Mouse (Mus musculus) thymus, adult 2 months (tissue): ENCODE results near the gene Tyms. TPM values are rescaled to one million over a fixed set of nuclear protein-coding genes. Genes with fewer than 3 reads are reported as not detected.
"Not testable (repeated sequence)": the region's sequence is repeated elsewhere in the genome, so short reads cannot be mapped to it uniquely, and the experiment has no call there.

Experiments used
- DNase-seq: peaks from one replicate; pipeline ENCODE4 v3.0.0; 2021
- H3K27ac ChIP-seq: fragments of 200-500 bp; 2 replicates; pipeline ENCODE4 v1.5.1; 2012; ENCODE audit warnings: low read length, control low read depth; ENCODE audit not compliant: control insufficient read depth, insufficient read depth
- H3K27me3 ChIP-seq: fragments of 200-500 bp; 2 replicates; pipeline ENCODE4 v1.6.1; 2012; ENCODE audit warnings: mild to moderate bottlenecking, low read length, moderate library complexity, mixed read lengths; ENCODE audit not compliant: control insufficient read depth, insufficient read depth
- H3K36me3 ChIP-seq: fragments of 200-500 bp; 2 replicates; pipeline ENCODE4 v1.6.1; 2012; ENCODE audit warnings: mild to moderate bottlenecking, low read length, moderate library complexity; ENCODE audit not compliant: control insufficient read depth, insufficient read depth
- H3K4me1 ChIP-seq: fragments of 200-500 bp; replicated peaks from 2 replicates; pipeline ENCODE4 v1.6.1; 2012; ENCODE audit warnings: low read length; ENCODE audit not compliant: control insufficient read depth, insufficient read depth
- H3K4me3 ChIP-seq: fragments of 200-500 bp; 2 replicates; pipeline ENCODE4 v1.5.1; 2012; ENCODE audit warnings: mild to moderate bottlenecking, low read length, control low read depth, moderate library complexity; ENCODE audit not compliant: control insufficient read depth, insufficient read depth
- CTCF ChIP-seq: fragments of 200-500 bp; IDR thresholded peaks from 2 replicates; pipeline ENCODE4 v1.5.1; 2012; ENCODE audit warnings: mild to moderate bottlenecking, control low read depth, low read length, moderate library complexity, borderline replicate concordance; ENCODE audit not compliant: control insufficient read depth, poor library complexity, insufficient read depth; ENCODE audit errors: extremely low read depth
- POLR2A ChIP-seq: fragments of 200-500 bp; IDR thresholded peaks from 2 replicates; pipeline ENCODE4 v1.6.1; 2012; ENCODE audit warnings: mild to moderate bottlenecking, low read length, control low read depth, moderate library complexity; ENCODE audit not compliant: control insufficient read depth, poor library complexity, insufficient read depth; ENCODE audit errors: extremely low read depth
- WGBS: fragments of 180-500 bp; shearing (Covaris S2); methylation state at CpG from one replicate; pipeline ENCODE4 v1.1.7; 2018; 5-methylcytosine and 5-hydroxymethylcytosine counted together
- polyA plus RNA-seq: library from polyadenylated mRNA; depleted of rRNA; stranded (reverse); fragments of >200 nt; gene quantifications from 2 replicates; pipeline ENCODE4 v1.2.3, GENCODE M21; 2012

The Tyms gene
- polyA plus RNA-seq, 1 experiment = 130 TPM

DNA sequence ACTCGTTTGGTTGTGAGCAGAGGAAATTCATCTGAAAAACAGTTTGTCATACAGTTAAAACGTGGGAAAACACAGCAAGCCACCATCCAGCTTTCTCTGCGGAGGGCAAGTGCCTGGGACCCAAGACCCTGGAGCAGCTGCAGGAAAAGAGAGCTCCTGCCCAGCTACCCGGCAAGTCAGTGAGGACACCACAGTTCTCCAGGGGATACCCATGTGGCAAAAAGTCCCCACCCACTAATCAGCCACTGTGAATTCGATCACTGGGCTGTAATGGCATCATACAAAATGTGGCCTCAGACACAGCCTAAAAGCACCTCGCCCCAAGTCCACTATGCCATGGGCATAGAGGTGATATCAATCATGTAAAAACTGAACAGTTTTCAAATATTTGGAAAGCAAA is 1.7 kb downstream of the Tyms start:
- no peak for DNase-seq
- H3K4me3 ChIP-seq = no peak overlapping the region
- no peaks in the 10 kb centered on the region for H3K27me3 ChIP-seq
- H3K36me3 ChIP-seq = peaks cover 22% of the 10 kb centered on the region
- TF ChIP-seq POLR2A = no peak
- no peak for TF ChIP-seq CTCF
- peaks cover 4% of the 10 kb centered on the region for H3K4me1 ChIP-seq
- WGBS = 83% methylated on average over 6 of the region's 6 CpGs
- H3K27ac ChIP-seq = no peak overlapping the region

DNA sequence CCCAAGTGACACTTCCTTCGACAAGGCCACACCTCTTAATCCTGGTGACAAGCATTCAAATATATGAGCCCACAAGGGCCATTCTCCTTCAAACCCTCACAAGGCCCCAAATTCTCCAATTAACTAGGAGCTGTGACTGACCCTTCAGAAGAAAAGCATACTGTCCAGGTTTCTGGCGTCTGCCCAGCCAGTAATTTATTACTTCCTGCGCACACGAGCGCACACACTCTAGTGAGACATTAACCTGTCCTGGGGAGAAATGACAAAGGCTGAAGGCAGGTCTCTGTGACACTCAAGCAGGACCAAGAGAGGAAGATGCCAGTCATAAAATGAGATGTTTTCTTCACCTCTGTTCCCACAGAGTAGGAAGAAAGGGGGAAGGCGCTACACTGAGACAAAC is 5.7 kb downstream of the Tyms start:
- WGBS = 80% methylated on average over 6 of the region's 6 CpGs
- TF ChIP-seq POLR2A (no peak), CTCF (no peak)
- no peak for DNase-seq

DNA sequence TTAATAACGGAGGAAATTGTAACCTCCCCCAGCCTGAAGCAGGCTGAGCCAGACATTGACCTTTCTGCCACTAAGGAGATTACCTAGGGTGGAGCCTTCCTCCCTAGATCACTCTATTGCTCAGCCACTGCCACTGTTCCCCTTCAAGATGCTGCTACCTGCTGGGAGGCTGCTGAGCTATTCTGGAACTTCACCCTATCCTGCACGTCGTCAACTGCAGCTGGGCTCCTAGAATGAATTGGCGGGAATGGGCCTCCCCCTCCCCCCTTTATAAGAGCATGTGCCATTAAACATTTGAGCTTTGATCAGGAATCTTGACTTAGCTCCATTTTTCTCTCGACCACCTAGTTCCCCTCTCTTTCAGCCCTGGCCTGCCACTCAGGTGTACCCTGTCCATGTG is 13.8 kb downstream of the Tyms start:
- H3K27me3 ChIP-seq, H3K4me3 ChIP-seq, DNase-seq, H3K4me1 ChIP-seq, H3K27ac ChIP-seq: not testable (repeated sequence)
- 96% methylated on average over 5 of the region's 5 CpGs for WGBS
- peaks cover 37% of the 10 kb centered on the region for H3K36me3 ChIP-seq

More for the DNA sequence above, 5.7 kb downstream of the Tyms start:
- peaks cover 4% of the 10 kb centered on the region for H3K4me1 ChIP-seq
- no peaks in the 10 kb centered on the region for H3K27me3 ChIP-seq
- H3K36me3 ChIP-seq = peaks cover 40% of the 10 kb centered on the region
- no peak overlapping the region for H3K4me3 ChIP-seq
- H3K27ac ChIP-seq = no peak overlapping the region

DNA sequence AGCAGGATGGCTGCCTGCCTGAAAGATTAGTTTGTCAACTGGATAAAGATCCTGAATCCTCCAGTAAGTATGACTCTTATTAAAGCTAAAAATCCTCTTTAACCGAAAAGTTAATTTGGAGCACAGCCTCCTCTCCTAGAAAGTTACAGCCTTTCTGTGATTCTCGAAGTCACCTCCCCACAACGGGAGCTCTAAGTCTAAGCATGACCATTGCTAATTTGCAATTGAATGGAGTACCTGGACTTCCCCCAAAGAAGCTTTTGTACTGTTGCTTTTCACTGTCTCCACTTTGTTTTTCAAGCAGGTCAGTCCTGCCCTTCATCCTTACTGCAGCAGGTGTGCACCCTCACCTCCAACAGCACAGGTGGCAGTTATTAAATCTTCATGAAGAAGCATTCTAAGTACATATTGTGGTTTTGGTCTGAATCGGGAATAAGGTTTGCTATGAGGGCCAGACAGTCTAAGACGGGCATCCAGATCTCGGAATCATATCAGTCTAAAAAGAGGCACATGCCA is 15.1 kb downstream of the Tyms start:
- no peak overlapping the region for H3K27ac ChIP-seq
- H3K27me3 ChIP-seq = no peaks in the 10 kb centered on the region
- DNase-seq = no peak
- no peak overlapping the region for H3K4me3 ChIP-seq
- H3K36me3 ChIP-seq = peaks cover 27% of the 10 kb centered on the region
- no peaks in the 10 kb centered on the region for H3K4me1 ChIP-seq
- WGBS = 94% methylated on average over 6 of the region's 6 CpGs
- TF ChIP-seq CTCF (no peak), POLR2A (no peak)

DNA sequence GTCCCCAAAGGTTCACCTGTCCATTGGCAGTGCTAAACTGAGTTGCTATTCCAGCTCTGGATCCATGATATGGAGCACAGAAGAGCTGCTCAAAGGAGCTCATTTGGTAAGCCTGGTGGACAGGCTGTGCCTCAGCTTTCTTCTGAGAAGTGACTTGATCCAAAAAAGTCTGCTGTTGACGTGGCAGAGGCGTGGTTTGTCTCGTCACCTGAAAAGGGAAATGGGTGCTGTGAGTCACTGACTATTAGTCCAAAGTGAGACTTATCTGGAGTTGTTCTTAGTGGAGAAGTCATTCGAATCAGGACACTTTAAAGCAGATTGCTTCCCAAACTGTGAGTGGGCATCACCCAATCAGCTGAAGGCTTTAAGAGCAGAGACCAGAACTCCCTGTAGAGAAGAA is 33.6 kb downstream of the Tyms start:
- not testable (repeated sequence) for H3K27ac ChIP-seq, H3K4me3 ChIP-seq, DNase-seq, H3K36me3 ChIP-seq, H3K27me3 ChIP-seq, H3K4me1 ChIP-seq
- 68% methylated on average over 4 of the region's 4 CpGs for WGBS

DNA sequence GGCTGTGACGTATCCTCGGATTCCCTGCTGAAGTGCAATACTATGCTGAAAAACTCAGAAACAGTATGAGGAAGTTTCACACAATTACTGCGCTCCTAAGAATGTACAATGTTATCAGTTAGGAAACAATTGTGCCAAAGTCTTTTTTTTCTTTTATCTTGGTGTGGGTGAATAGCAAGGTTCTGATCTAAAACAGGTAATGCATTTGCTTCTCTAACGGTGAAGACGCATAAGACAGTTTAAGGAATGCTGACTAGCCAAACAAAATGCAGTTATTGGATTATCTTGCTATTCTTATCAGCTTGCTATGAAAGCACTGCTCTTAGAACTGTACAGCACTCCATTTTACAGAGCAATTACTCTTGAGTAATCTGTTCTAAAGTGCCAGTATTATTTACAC is 34.1 kb downstream of the Tyms start:
- DNase-seq, H3K4me3 ChIP-seq, H3K4me1 ChIP-seq, H3K36me3 ChIP-seq, H3K27ac ChIP-seq, H3K27me3 ChIP-seq: not testable (repeated sequence)
- 88% methylated on average over 5 of the region's 5 CpGs for WGBS

DNA sequence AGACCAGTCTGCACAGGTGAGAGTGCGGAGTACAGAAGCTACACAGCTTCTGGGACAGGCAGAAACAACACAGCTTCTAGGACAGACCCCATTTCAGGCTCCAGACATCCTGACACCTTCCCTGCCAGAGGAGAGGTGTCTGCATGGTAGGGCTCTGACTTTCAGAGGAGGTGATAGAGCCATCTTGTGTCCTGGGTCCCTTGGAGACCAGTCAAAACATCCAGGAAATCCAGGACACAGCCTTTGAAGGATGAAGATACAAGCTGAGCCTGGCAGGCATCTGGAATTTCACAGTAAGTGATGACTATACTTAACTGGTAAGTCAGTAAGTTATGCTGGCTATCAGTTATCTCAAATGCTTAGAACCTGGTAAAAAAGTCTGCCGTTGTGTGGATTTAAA is 36.3 kb downstream of the Tyms start:
- not testable (repeated sequence) for H3K27ac ChIP-seq, H3K27me3 ChIP-seq, DNase-seq, H3K36me3 ChIP-seq, H3K4me3 ChIP-seq, H3K4me1 ChIP-seq
- WGBS = 95% methylated on average over 2 of the region's 2 CpGs

DNA sequence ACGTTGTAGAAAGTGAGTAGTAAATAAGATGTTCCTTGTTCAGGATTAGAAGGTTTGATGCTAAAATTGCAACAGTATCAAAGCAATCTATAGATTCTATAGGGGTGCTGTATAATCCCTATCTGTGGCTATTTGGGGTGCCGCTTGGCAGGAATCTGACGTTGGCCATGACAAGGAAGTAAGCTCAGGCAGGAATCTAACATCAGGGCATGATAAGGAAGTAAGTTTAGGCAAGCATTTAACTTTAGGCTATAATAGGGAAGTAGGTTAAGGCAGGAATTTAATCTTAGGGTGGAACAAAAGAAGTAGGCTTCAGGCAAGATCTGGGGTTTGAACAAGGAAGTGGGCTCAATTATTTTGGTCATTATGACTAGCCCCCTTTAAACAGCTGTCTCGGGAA is 37.6 kb downstream of the Tyms start:
- WGBS = 60% methylated on average over 4 of the region's 4 CpGs
- H3K36me3 ChIP-seq, H3K27ac ChIP-seq, DNase-seq, H3K27me3 ChIP-seq, H3K4me3 ChIP-seq, H3K4me1 ChIP-seq: not testable (repeated sequence)
